Mouse (Mus musculus) kidney, adult 2 months (tissue): Measurements from ENCODE around the gene Slc19a3.

Experiments used
- CTCF ChIP-seq: fragments of 200-500 bp; conservative IDR thresholded peaks from 2 replicates; pipeline ENCODE4 v1.5.1; 2011; ENCODE audit warnings: low read depth, mild to moderate bottlenecking, control low read depth, low read length, moderate library complexity, mixed read lengths; ENCODE audit not compliant: insufficient read depth, insufficient read length
- POLR2A ChIP-seq: fragments of 200-500 bp; IDR thresholded peaks from one replicate; pipeline ENCODE4 v1.6.1; 2011; ENCODE audit warnings: low read depth, low read length, control low read depth

GRCm38 (mm10) chr1:83059278-83059677 is 21.0 kb upstream of the Slc19a3 start, which contains the start of gene A030005K14Rik:
- TF ChIP-seq CTCF, result no peak
- no peak for TF ChIP-seq POLR2A
